Mouse (Mus musculus) thymus, adult 2 months (tissue): ENCODE results near the gene Gje1. TPM values are rescaled to one million over a fixed set of nuclear protein-coding genes. Genes with fewer than 3 reads are reported as not detected.

ENCODE experiments used
- DNase-seq: peaks from one replicate; pipeline ENCODE4 v3.0.0; 2021
- H3K27ac ChIP-seq: fragments of 200-500 bp; 2 replicates; pipeline ENCODE4 v1.5.1; 2012; ENCODE audit warnings: low read length, control low read depth; ENCODE audit not compliant: control insufficient read depth, insufficient read depth
- H3K27me3 ChIP-seq: fragments of 200-500 bp; 2 replicates; pipeline ENCODE4 v1.6.1; 2012; ENCODE audit warnings: mild to moderate bottlenecking, low read length, moderate library complexity, mixed read lengths; ENCODE audit not compliant: control insufficient read depth, insufficient read depth
- H3K36me3 ChIP-seq: fragments of 200-500 bp; 2 replicates; pipeline ENCODE4 v1.6.1; 2012; ENCODE audit warnings: mild to moderate bottlenecking, low read length, moderate library complexity; ENCODE audit not compliant: control insufficient read depth, insufficient read depth
- H3K4me1 ChIP-seq: fragments of 200-500 bp; replicated peaks from 2 replicates; pipeline ENCODE4 v1.6.1; 2012; ENCODE audit warnings: low read length; ENCODE audit not compliant: control insufficient read depth, insufficient read depth
- H3K4me3 ChIP-seq: fragments of 200-500 bp; 2 replicates; pipeline ENCODE4 v1.5.1; 2012; ENCODE audit warnings: mild to moderate bottlenecking, low read length, control low read depth, moderate library complexity; ENCODE audit not compliant: control insufficient read depth, insufficient read depth
- CTCF ChIP-seq: fragments of 200-500 bp; IDR thresholded peaks from 2 replicates; pipeline ENCODE4 v1.5.1; 2012; ENCODE audit warnings: mild to moderate bottlenecking, control low read depth, low read length, moderate library complexity, borderline replicate concordance; ENCODE audit not compliant: control insufficient read depth, poor library complexity, insufficient read depth; ENCODE audit errors: extremely low read depth
- POLR2A ChIP-seq: fragments of 200-500 bp; IDR thresholded peaks from 2 replicates; pipeline ENCODE4 v1.6.1; 2012; ENCODE audit warnings: mild to moderate bottlenecking, low read length, control low read depth, moderate library complexity; ENCODE audit not compliant: control insufficient read depth, poor library complexity, insufficient read depth; ENCODE audit errors: extremely low read depth
- WGBS: fragments of 180-500 bp; shearing (Covaris S2); methylation state at CpG from one replicate; pipeline ENCODE4 v1.1.7; 2018; 5-methylcytosine and 5-hydroxymethylcytosine counted together
- polyA plus RNA-seq: library from polyadenylated mRNA; depleted of rRNA; stranded (reverse); fragments of >200 nt; gene quantifications from 2 replicates; pipeline ENCODE4 v1.2.3, GENCODE M21; 2012; rRNA removed

Gje1 gene
- polyA plus RNA-seq, 1 experiment = not detected

GRCm38 (mm10) chr10:14703830-14704420, 14.1 kb downstream of the Gje1 start:
- Histone ChIP-seq H3K4me3 (no peak overlapping the region), H3K27ac (no peak overlapping the region), H3K36me3 (no peaks in the 10 kb centered on the region), H3K27me3 (no peaks in the 10 kb centered on the region), H3K4me1 (no peaks in the 10 kb centered on the region)
- TF ChIP-seq POLR2A (no peak), CTCF (no peak)
- WGBS = 49% methylated on average over 4 of the region's 4 CpGs
- DNase-seq = no peak

GRCm38 (mm10) chr10:14703239-14703638, 14.8 kb downstream of the Gje1 start:
- TF ChIP-seq CTCF (no peak), POLR2A (no peak)
- 96% methylated on average over 1 of the region's 1 CpGs for WGBS
- no peak for DNase-seq
- H3K27me3 ChIP-seq = no peaks in the 10 kb centered on the region
- H3K4me3 ChIP-seq = no peak overlapping the region
- H3K4me1 ChIP-seq = no peaks in the 10 kb centered on the region
- H3K27ac ChIP-seq = no peak overlapping the region
- H3K36me3 ChIP-seq = no peaks in the 10 kb centered on the region

- WGBS = 95% methylated on average over 3 of the region's 3 CpGs
- no peak for DNase-seq
- Histone ChIP-seq H3K4me1 (no peaks in the 10 kb centered on the region), H3K27ac (no peak overlapping the region), H3K36me3 (peaks cover 6% of the 10 kb centered on the region; the same call in 1 of the 2 replicates), H3K27me3 (no peaks in the 10 kb centered on the region), H3K4me3 (no peak overlapping the region)
- TF ChIP-seq CTCF = no peak
- TF ChIP-seq POLR2A = no peak
Measured at GRCm38 (mm10) chr10:14690349-14690748, 27.7 kb downstream of the Gje1 start.

GRCm38 (mm10) chr10:14688785-14689442, 29.1 kb downstream of the Gje1 start:
- Histone ChIP-seq H3K27me3 (no peaks in the 10 kb centered on the region), H3K36me3 (peaks cover 6% of the 10 kb centered on the region; the same call in 1 of the 2 replicates), H3K4me3 (no peak overlapping the region), H3K4me1 (no peaks in the 10 kb centered on the region), H3K27ac (no peak overlapping the region)
- TF ChIP-seq POLR2A (no peak), CTCF (no peak)
- WGBS = 92% methylated on average over 6 of the region's 6 CpGs
- DNase-seq = no peak

- H3K36me3 ChIP-seq = peaks cover 6% of the 10 kb centered on the region; the same call in 1 of the 2 replicates
- H3K27ac ChIP-seq = no peak overlapping the region
- WGBS = 98% methylated on average over 1 of the region's 1 CpGs
- no peak for DNase-seq
- H3K4me1 ChIP-seq = no peaks in the 10 kb centered on the region
- TF ChIP-seq POLR2A (no peak), CTCF (no peak)
- H3K27me3 ChIP-seq = no peaks in the 10 kb centered on the region
- no peak overlapping the region for H3K4me3 ChIP-seq
Measured at GRCm38 (mm10) chr10:14685663-14686062, 32.4 kb downstream of the Gje1 start.

GRCm38 (mm10) chr10:14666147-14666546, 51.9 kb downstream of the Gje1 start:
- no peak for DNase-seq
- H3K27ac ChIP-seq = no peak overlapping the region
- peaks cover 35% of the 10 kb centered on the region for H3K36me3 ChIP-seq
- 96% methylated on average over 2 of the region's 2 CpGs for WGBS
- TF ChIP-seq CTCF = no peak
- TF ChIP-seq POLR2A = no peak
- H3K4me1 ChIP-seq = no peaks in the 10 kb centered on the region
- H3K4me3 ChIP-seq = no peak overlapping the region
- no peaks in the 10 kb centered on the region for H3K27me3 ChIP-seq

Other genes with a start within 250 kb of the Gje1 start
- gene Adgrg6, start 172.6 kb downstream of the Gje1 start, polyA plus RNA-seq = 0.93 and 1.1 TPM in 2 replicates
- gene Vta1, start 12.7 kb downstream of the Gje1 start, polyA plus RNA-seq = 125 and 130 TPM in 2 replicates
- 0.16 and 0.22 TPM in 2 replicates for gene Nmbr, start 12.6 kb downstream of the Gje1 start, polyA plus RNA-seq